Mouse (Mus musculus): Measurements from ENCODE around the gene Sync. TPM values are rescaled to one million over a fixed set of nuclear protein-coding genes. Genes with fewer than 3 reads are reported as not detected.

Sync gene
- polyA plus RNA-seq, 1 experiment = not detected

DNA sequence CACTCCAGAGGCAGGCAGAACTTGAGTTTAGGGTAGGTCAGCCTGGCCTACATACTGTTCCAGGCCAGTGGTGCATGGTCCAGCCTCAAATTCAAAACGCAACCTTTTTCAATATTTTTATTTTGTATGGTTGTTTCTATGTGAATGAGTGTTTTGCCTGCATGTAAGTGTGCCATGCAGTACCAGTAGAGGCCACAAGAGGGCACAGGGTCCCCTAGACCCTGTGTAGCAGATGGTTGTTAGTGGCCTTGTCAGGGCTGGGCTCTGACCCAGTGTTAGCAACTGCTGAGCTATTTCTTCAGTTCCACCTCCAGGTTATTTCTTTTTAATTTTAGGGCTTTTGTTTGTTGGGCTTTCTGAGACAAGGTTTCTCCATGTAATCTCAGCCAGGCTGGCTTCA, 63.2 kb downstream of the Sync start:
- Histone ChIP-seq H3K4me1 (peaks cover 13% of the 10 kb centered on the region), H3K4me3 (replicated peaks) (no peak overlapping the region), H3K27me3 (replicated peaks) (no peaks in the 10 kb centered on the region), H3K36me3 (replicated peaks; ENCODE audit: low read length) (peaks cover 21% of the 10 kb centered on the region), H3K9me3 (no peaks in the 10 kb centered on the region)
- TF ChIP-seq FLI1 (IDR thresholded peaks at IDR 0.05; ENCODE audit: low read length) (no peak), GATA1 (IDR thresholded peaks at IDR 0.05; ENCODE audit: borderline replicate concordance, low read length) (no peak)

DNA sequence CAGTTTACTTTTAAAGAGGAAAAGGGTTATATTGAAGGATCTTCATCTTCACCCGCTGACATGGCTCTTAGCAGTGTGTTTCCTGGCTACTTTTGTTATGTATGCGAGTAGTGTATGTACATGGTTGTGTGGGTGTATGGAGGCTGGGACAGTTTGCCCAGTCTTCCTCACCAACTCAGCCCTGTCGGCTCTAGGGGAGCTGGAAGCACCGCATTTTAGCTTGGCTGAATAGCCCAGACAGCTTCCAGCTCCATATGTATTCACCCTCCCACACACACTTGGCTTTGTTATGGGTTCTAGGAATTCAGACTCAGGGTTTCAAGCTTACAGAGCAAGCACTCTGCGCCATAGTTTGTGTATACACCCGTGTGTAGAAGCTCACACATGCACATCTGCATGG, 63.7 kb downstream of the Sync start:
- H3K4me1 ChIP-seq = peaks cover 10% of the 10 kb centered on the region
- no peaks in the 10 kb centered on the region for H3K27me3 ChIP-seq (replicated peaks)
- TF ChIP-seq GATA1 (IDR thresholded peaks at IDR 0.05; ENCODE audit: borderline replicate concordance, low read length) (no peak), FLI1 (IDR thresholded peaks at IDR 0.05; ENCODE audit: low read length) (no peak)
- no peaks in the 10 kb centered on the region for H3K9me3 ChIP-seq
- no peak overlapping the region for H3K4me3 ChIP-seq (replicated peaks)
- H3K36me3 ChIP-seq (replicated peaks; ENCODE audit: low read length) = peaks cover 19% of the 10 kb centered on the region

DNA sequence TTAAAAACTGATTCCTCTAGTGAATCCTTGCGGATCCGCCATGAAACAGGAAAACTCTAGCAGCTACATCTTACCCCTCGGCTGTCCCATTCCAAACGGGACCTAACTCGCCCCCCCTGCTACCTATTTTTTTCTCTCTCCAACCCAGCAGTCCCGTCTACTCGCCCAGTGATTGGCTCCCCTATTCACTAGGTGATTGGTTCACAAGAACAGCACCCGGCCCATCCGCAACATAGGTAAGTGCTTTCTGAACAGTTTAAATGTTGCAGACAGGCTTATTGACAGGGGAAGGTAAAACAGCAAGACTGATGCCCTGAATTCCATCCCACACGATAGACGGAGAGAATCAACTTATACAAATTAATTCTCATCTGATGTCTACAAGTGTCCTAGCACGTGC, 65.8 kb downstream of the Sync start:
- TF ChIP-seq FLI1 (IDR thresholded peaks at IDR 0.05; ENCODE audit: low read length) = no peak
- TF ChIP-seq GATA1 (IDR thresholded peaks at IDR 0.05; ENCODE audit: borderline replicate concordance, low read length) = no peak
- Histone ChIP-seq H3K4me3 (replicated peaks) (no peak overlapping the region), H3K36me3 (replicated peaks; ENCODE audit: low read length) (peaks cover 14% of the 10 kb centered on the region), H3K9me3 (no peaks in the 10 kb centered on the region), H3K4me1 (peaks cover 10% of the 10 kb centered on the region), H3K27me3 (replicated peaks) (peaks cover 2% of the 10 kb centered on the region)

DNA sequence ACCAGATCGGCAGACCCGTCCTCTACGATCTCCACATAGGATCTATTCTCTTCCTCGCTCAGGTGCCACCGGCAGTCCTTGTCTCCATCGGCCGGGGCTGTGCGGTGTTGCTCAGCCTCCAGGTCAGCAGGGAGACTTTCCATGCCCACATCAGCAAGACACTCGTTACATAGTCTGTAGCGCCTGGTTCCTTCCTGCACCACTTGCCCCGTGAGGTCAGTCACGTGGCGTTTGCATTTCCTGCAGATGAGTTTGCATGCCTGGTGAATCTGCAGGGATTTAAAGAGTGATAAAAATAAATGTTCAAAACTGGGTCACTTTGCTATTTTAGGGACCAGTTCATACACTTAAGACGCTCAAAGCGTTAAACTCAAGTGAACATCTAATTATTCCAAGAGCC, 66.8 kb downstream of the Sync start:
- H3K36me3 ChIP-seq (replicated peaks; ENCODE audit: low read length) = peaks cover 14% of the 10 kb centered on the region
- TF ChIP-seq GATA1 (IDR thresholded peaks at IDR 0.05; ENCODE audit: borderline replicate concordance, low read length) (no peak), FLI1 (IDR thresholded peaks at IDR 0.05; ENCODE audit: low read length) (no peak)

DNA sequence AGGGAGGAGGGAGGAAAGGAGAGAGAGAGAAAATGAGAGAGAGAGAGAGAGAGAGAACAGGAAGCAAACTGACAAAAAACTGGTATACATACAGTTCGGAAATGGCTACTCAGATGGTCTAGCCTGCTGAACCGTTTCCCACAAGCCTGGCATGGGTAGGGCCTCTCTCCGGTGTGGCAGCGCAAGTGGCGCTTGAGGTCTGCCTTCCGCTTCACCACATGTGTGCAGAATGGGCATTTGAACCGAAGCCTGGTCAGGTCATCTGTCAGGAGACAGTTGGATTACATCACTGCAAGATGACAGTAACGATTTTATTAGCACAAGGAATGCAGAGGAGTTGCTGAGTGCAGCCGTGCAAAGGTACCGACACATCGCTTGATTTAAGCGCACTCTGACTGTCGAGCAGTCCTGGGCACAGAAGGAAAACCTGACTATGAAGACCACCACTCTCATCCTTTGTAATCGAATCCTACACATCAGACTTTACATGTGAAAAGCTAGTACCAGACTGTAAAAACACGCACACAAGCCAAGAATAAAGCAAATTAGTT, 70.3 kb downstream of the Sync start:
- no peak for TF ChIP-seq FLI1 (IDR thresholded peaks at IDR 0.05; ENCODE audit: low read length)
- no peak for TF ChIP-seq GATA1 (IDR thresholded peaks at IDR 0.05; ENCODE audit: borderline replicate concordance, low read length)
- H3K27me3 ChIP-seq (replicated peaks) = peaks cover 8% of the 10 kb centered on the region
- no peaks in the 10 kb centered on the region for H3K9me3 ChIP-seq
- H3K36me3 ChIP-seq (replicated peaks; ENCODE audit: low read length) = peaks cover 17% of the 10 kb centered on the region
- H3K4me3 ChIP-seq (replicated peaks) = no peak overlapping the region
- H3K4me1 ChIP-seq = peaks cover 20% of the 10 kb centered on the region

More for the DNA sequence above, 66.8 kb downstream of the Sync start:
- Histone ChIP-seq H3K9me3 (no peaks in the 10 kb centered on the region), H3K4me1 (peaks cover 10% of the 10 kb centered on the region), H3K4me3 (replicated peaks) (peak overlapping the region; percentile 28), H3K27me3 (replicated peaks) (peaks cover 2% of the 10 kb centered on the region)

Other genes with a start within 250 kb of the Sync start
- gene Rnf19b, start 229.3 kb upstream of the Sync start, polyA plus RNA-seq (2012; ENCODE audit: insufficient read depth, low replicate concordance) = 696 and 878 TPM in 2 replicates
- not detected in 2 replicates for gene Tmem54, start 182.1 kb upstream of the Sync start, polyA plus RNA-seq (2012; ENCODE audit: insufficient read depth, low replicate concordance)
- gene Hpca, start 165.6 kb upstream of the Sync start, polyA plus RNA-seq (2012; ENCODE audit: insufficient read depth, low replicate concordance) = not detected in 2 replicates
- 0.80 TPM in 1 of 2 replicates, not detected in the other for gene Fndc5, start 150.6 kb upstream of the Sync start, polyA plus RNA-seq (2012; ENCODE audit: insufficient read depth, low replicate concordance)
- 0.90 and 2.0 TPM in 2 replicates for gene S100pbp, start 97.9 kb upstream of the Sync start, polyA plus RNA-seq (2012; ENCODE audit: insufficient read depth, low replicate concordance)
- gene Yars, start 97.9 kb upstream of the Sync start, polyA plus RNA-seq (2012; ENCODE audit: insufficient read depth, low replicate concordance) = 2.2 and 17.4 TPM in 2 replicates
- gene C77080, start 26.2 kb upstream of the Sync start, polyA plus RNA-seq (2012; ENCODE audit: insufficient read depth, low replicate concordance) = 6.4 and 8.7 TPM in 2 replicates
- gene Rbbp4, start 47.8 kb downstream of the Sync start, polyA plus RNA-seq (2012; ENCODE audit: insufficient read depth, low replicate concordance) = 2.0 and 20.5 TPM in 2 replicates
- gene Zbtb8os, start 48.1 kb downstream of the Sync start, polyA plus RNA-seq (2012; ENCODE audit: insufficient read depth, low replicate concordance) = 3.9 TPM in 1 of 2 replicates, not detected in the other
- gene Zbtb8a, start 90.5 kb downstream of the Sync start, polyA plus RNA-seq (2012; ENCODE audit: insufficient read depth, low replicate concordance) = 0.29 TPM in 1 of 2 replicates, not detected in the other
- not detected in 2 replicates for gene Zbtb8b, start 153.2 kb downstream of the Sync start, polyA plus RNA-seq (2012; ENCODE audit: insufficient read depth, low replicate concordance)
- gene Bsdc1, start 174.0 kb downstream of the Sync start, polyA plus RNA-seq (2012; ENCODE audit: insufficient read depth, low replicate concordance) = 19.2 and 43.3 TPM in 2 replicates
- not detected in 2 replicates for gene Tssk3, start 203.4 kb downstream of the Sync start, polyA plus RNA-seq (2012; ENCODE audit: insufficient read depth, low replicate concordance)
- gene Fam229a, start 203.6 kb downstream of the Sync start, polyA plus RNA-seq (2012; ENCODE audit: insufficient read depth, low replicate concordance) = 2.1 TPM in 1 of 2 replicates, not detected in the other
- 5.0 and 61.7 TPM in 2 replicates for gene Marcksl1, start 226.0 kb downstream of the Sync start, polyA plus RNA-seq (2012; ENCODE audit: insufficient read depth, low replicate concordance)